Mouse (Mus musculus): ENCODE measurements around the gene Rpia.
"Not testable (repeated sequence)": the region's sequence is repeated elsewhere in the genome, so short reads cannot be mapped to it uniquely, and the experiment has no call there.

- TF ChIP-seq POLR2A (IDR thresholded peaks at IDR 0.05; ENCODE audit: insufficient read depth, low read length); CTCF (IDR thresholded peaks at IDR 0.05; ENCODE audit: low read depth, low read length); EP300 (IDR thresholded peaks at IDR 0.05; ENCODE audit: insufficient read depth, low read depth, low read length): not testable (repeated sequence)
These were observed 31.2 kb upstream of the Rpia start for GRCm38 (mm10) chr6:70823277-70823676.

Data from ES-Bruce4 (cell line).